Mouse (Mus musculus) left cerebral cortex, adult 18-20 months (tissue): ENCODE results near the gene Lifr. TPM values are rescaled to one million over a fixed set of nuclear protein-coding genes. Genes with fewer than 3 reads are reported as not detected.

Source experiments
- total RNA-seq, 2 experiments: library from RNA; stranded (reverse); gene quantifications; 2 replicates each; pipeline ENCODE4 v1.2.3; 2021

Lifr gene
- total RNA-seq, 2 experiments from 2014 or later, result 42.5 to 44.8 TPM

Other genes starting within 250 kb of the Lifr start
- 1 to 10 TPM; 2.4 to 3.3 TPM for gene Osmr, start 215.6 kb upstream of the Lifr start, total RNA-seq